Mouse (Mus musculus): ENCODE measurements around the gene Gfi1. TPM values are rescaled to one million over a fixed set of nuclear protein-coding genes. Genes with fewer than 3 reads are reported as not detected.

The Gfi1 gene
- polyA plus RNA-seq, 1 experiment from 2014 or later: not detected

GRCm38 (mm10) chr5:107724661-107725434, 988 bp downstream of the Gfi1 start:
- no peaks in the 10 kb centered on the region for H3K9me3 ChIP-seq (replicated peaks; ENCODE audit: control insufficient read depth, low read length, poor library complexity, severe bottlenecking)
- no peak for ATAC-seq
- peak overlapping the region; percentile 19 for H3K4me2 ChIP-seq (ENCODE audit: low read length)
- WGBS: under 1% methylated on average over 52 of the region's 52 CpGs
- H3K4me1 ChIP-seq (ENCODE audit: control insufficient read depth, insufficient read depth, low read length): peaks cover 34% of the 10 kb centered on the region
- no peak overlapping the region for H3K27ac ChIP-seq (ENCODE audit: low read length)
- H3K4me3 ChIP-seq (ENCODE audit: low read depth, low read length): peak overlapping the region; percentile 12; the same call in 1 of the 2 replicates
- peaks cover 57% of the 10 kb centered on the region for H3K27me3 ChIP-seq (ENCODE audit: control insufficient read depth, insufficient read depth, low read depth, low read length)
- no peaks in the 10 kb centered on the region for H3K36me3 ChIP-seq (ENCODE audit: control insufficient read depth, insufficient read depth, low read length)
- no peak overlapping the region for H3K9ac ChIP-seq (ENCODE audit: low read depth, low read length)

DNA sequence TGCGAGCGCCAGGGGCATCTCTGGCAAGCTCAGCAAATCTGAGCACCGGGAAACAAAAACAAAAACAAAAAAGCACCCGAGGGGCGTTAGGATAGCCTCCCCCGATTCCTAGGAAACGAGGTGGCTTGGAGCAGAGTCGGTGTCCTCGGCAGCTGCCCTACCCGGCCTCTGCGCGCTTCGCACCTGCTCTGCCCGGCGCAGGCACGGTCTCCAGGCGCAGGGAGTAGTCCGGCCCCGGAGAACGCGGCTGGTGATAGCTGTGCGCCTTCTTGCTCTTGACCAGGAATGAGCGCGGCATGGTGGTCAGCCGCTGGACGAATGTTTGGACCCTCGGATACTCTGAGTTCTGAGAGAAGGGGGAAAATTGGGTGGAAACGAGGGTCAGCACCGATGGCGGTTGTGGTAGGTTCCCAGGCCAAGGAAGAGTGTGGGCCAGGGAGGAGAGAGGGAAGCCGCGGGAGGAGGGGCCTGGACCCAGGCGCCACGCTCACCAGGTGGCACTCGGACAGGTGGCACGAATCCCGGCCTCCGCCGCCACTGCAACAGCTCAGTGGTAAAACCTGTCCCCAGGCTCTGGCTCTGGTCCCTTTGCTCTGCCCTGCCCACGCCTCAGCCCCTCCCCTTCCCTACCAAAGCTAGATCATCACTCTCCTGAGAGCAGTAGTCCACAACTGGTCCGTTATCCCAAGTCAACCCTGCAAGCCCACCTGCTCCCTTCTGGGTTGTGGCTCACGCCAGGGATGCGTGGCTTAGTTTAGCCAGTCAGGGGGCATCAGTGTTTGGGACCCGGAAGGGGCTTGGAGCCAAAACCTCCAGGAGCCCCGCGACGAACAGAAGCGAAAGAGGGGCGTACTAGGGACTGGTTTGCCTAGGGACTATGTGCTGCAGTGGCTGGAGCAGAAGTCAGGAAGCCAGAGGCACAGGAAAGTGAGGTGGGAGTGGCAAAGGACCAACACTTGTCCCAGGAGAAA, 2.0 kb downstream of the Gfi1 start:
- no peak for ATAC-seq
- Histone ChIP-seq H3K4me1 (ENCODE audit: control insufficient read depth, insufficient read depth, low read length) (peaks cover 34% of the 10 kb centered on the region), H3K27ac (ENCODE audit: low read length) (no peak overlapping the region), H3K9me3 (replicated peaks; ENCODE audit: control insufficient read depth, low read length, poor library complexity, severe bottlenecking) (no peaks in the 10 kb centered on the region), H3K27me3 (ENCODE audit: control insufficient read depth, insufficient read depth, low read depth, low read length) (peaks cover 65% of the 10 kb centered on the region), H3K4me2 (ENCODE audit: low read length) (peak overlapping the region; percentile 10; the same call in 1 of the 2 replicates), H3K4me3 (ENCODE audit: low read depth, low read length) (peak overlapping the region; percentile 5; the same call in 1 of the 2 replicates), H3K9ac (ENCODE audit: low read depth, low read length) (no peak overlapping the region), H3K36me3 (ENCODE audit: control insufficient read depth, insufficient read depth, low read length) (no peaks in the 10 kb centered on the region)
- WGBS: under 1% methylated on average over 49 of the region's 49 CpGs

DNA sequence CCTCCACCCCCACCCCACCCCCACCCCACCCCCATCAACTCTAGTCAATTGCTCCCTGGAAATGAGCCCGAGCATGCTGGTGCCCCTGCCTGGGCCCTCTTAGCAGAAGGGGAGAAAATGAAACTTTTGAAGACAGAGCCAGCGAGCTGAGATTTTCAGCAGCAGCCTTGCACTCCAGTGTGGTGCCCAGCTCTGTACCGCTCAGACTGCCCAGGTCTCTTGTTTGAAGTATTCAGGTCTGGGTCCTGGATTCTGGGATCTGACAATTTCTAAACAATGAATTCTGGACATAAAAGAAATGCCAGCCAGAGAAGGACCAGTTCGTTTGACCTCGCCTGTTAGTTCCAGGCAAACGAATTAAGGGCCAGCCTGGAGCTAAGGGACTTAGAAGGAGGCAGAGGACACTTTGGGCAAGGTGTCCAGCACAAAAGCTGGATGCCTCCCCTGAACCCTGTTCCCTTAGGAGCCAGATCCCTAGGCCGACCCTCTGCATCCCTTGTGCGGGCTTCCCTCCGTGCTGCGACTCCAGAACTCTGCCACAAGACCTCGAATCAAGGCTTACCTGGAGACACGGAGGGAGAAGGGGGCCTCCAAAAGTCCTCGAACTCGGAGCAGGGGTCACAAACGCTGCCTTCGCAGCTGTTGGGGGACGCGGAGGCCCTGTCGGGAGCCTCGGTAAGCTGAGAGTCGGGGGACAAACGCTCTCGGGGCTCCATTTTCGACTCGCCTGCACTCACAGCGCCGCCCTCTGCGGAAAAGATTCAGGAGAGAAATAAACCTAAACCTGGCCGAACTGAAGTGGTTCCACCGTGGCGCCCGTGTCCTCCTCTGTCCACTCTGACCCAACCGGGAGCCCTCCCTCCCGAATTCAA, 2.9 kb downstream of the Gfi1 start:
- WGBS: under 1% methylated on average over 34 of the region's 34 CpGs
- Histone ChIP-seq H3K9ac (ENCODE audit: low read depth, low read length) (no peak overlapping the region), H3K4me1 (ENCODE audit: control insufficient read depth, insufficient read depth, low read length) (peaks cover 34% of the 10 kb centered on the region), H3K27me3 (ENCODE audit: control insufficient read depth, insufficient read depth, low read depth, low read length) (peaks cover 59% of the 10 kb centered on the region), H3K4me2 (ENCODE audit: low read length) (peak overlapping the region; percentile 10; the same call in 1 of the 2 replicates), H3K4me3 (ENCODE audit: low read depth, low read length) (peak overlapping the region; percentile 13; the same call in 1 of the 2 replicates), H3K36me3 (ENCODE audit: control insufficient read depth, insufficient read depth, low read length) (no peaks in the 10 kb centered on the region), H3K9me3 (replicated peaks; ENCODE audit: control insufficient read depth, low read length, poor library complexity, severe bottlenecking) (no peaks in the 10 kb centered on the region), H3K27ac (ENCODE audit: low read length) (no peak overlapping the region)
- no peak for ATAC-seq

GRCm38 (mm10) chr5:107721638-107722011, 4.2 kb downstream of the Gfi1 start:
- Histone ChIP-seq H3K36me3 (ENCODE audit: control insufficient read depth, insufficient read depth, low read length) (no peaks in the 10 kb centered on the region), H3K4me3 (ENCODE audit: low read depth, low read length) (peak overlapping the region; percentile 40), H3K9me3 (replicated peaks; ENCODE audit: control insufficient read depth, low read length, poor library complexity, severe bottlenecking) (no peaks in the 10 kb centered on the region), H3K4me1 (ENCODE audit: control insufficient read depth, insufficient read depth, low read length) (peaks cover 32% of the 10 kb centered on the region), H3K27ac (ENCODE audit: low read length) (no peak overlapping the region), H3K27me3 (ENCODE audit: control insufficient read depth, insufficient read depth, low read depth, low read length) (peaks cover 64% of the 10 kb centered on the region), H3K4me2 (ENCODE audit: low read length) (peak overlapping the region; percentile 73), H3K9ac (ENCODE audit: low read depth, low read length) (peak overlapping the region; percentile 40)
- ATAC-seq: peak; percentile 62; the same call in 1 of the 2 replicates
- 1% methylated on average over 33 of the region's 33 CpGs for WGBS

GRCm38 (mm10) chr5:107720991-107721637, 4.7 kb downstream of the Gfi1 start:
- peaks cover 28% of the 10 kb centered on the region for H3K4me1 ChIP-seq (ENCODE audit: control insufficient read depth, insufficient read depth, low read length)
- peak overlapping the region; percentile 73 for H3K4me2 ChIP-seq (ENCODE audit: low read length)
- peaks cover 64% of the 10 kb centered on the region for H3K27me3 ChIP-seq (ENCODE audit: control insufficient read depth, insufficient read depth, low read depth, low read length)
- H3K9ac ChIP-seq (ENCODE audit: low read depth, low read length): peak overlapping the region; percentile 40
- no peaks in the 10 kb centered on the region for H3K36me3 ChIP-seq (ENCODE audit: control insufficient read depth, insufficient read depth, low read length)
- peak; percentile 38 for ATAC-seq
- no peaks in the 10 kb centered on the region for H3K9me3 ChIP-seq (replicated peaks; ENCODE audit: control insufficient read depth, low read length, poor library complexity, severe bottlenecking)
- WGBS: under 1% methylated on average over 57 of the region's 58 CpGs
- peak overlapping the region; percentile 40 for H3K4me3 ChIP-seq (ENCODE audit: low read depth, low read length)
- H3K27ac ChIP-seq (ENCODE audit: low read length): no peak overlapping the region

- H3K27me3 ChIP-seq (ENCODE audit: control insufficient read depth, insufficient read depth, low read depth, low read length): peaks cover 62% of the 10 kb centered on the region
- H3K4me1 ChIP-seq (ENCODE audit: control insufficient read depth, insufficient read depth, low read length): peaks cover 26% of the 10 kb centered on the region
- 3% methylated on average over 5 of the region's 5 CpGs for WGBS
- H3K36me3 ChIP-seq (ENCODE audit: control insufficient read depth, insufficient read depth, low read length): no peaks in the 10 kb centered on the region
- no peak overlapping the region for H3K27ac ChIP-seq (ENCODE audit: low read length)
- H3K4me3 ChIP-seq (ENCODE audit: low read depth, low read length): no peak overlapping the region
- no peak for ATAC-seq
- H3K9me3 ChIP-seq (replicated peaks; ENCODE audit: control insufficient read depth, low read length, poor library complexity, severe bottlenecking): no peaks in the 10 kb centered on the region
- no peak overlapping the region for H3K9ac ChIP-seq (ENCODE audit: low read depth, low read length)
- no peak overlapping the region for H3K4me2 ChIP-seq (ENCODE audit: low read length)
Observed at GRCm38 (mm10) chr5:107720511-107720910, 5.3 kb downstream of the Gfi1 start.

GRCm38 (mm10) chr5:107719786-107720185, 6.0 kb downstream of the Gfi1 start:
- Histone ChIP-seq H3K27ac (ENCODE audit: low read length) (no peak overlapping the region), H3K27me3 (ENCODE audit: control insufficient read depth, insufficient read depth, low read depth, low read length) (peaks cover 56% of the 10 kb centered on the region), H3K4me3 (ENCODE audit: low read depth, low read length) (no peak overlapping the region), H3K9ac (ENCODE audit: low read depth, low read length) (no peak overlapping the region), H3K9me3 (replicated peaks; ENCODE audit: control insufficient read depth, low read length, poor library complexity, severe bottlenecking) (no peaks in the 10 kb centered on the region), H3K4me1 (ENCODE audit: control insufficient read depth, insufficient read depth, low read length) (peaks cover 19% of the 10 kb centered on the region), H3K36me3 (ENCODE audit: control insufficient read depth, insufficient read depth, low read length) (no peaks in the 10 kb centered on the region), H3K4me2 (ENCODE audit: low read length) (no peak overlapping the region)
- WGBS: 31% methylated on average over 1 of the region's 1 CpGs
- no peak for ATAC-seq

GRCm38 (mm10) chr5:107719209-107719608, 6.6 kb downstream of the Gfi1 start:
- ATAC-seq: no peak
- Histone ChIP-seq H3K4me1 (ENCODE audit: control insufficient read depth, insufficient read depth, low read length) (peaks cover 18% of the 10 kb centered on the region), H3K27me3 (ENCODE audit: control insufficient read depth, insufficient read depth, low read depth, low read length) (peaks cover 55% of the 10 kb centered on the region), H3K4me3 (ENCODE audit: low read depth, low read length) (no peak overlapping the region), H3K9me3 (replicated peaks; ENCODE audit: control insufficient read depth, low read length, poor library complexity, severe bottlenecking) (no peaks in the 10 kb centered on the region), H3K4me2 (ENCODE audit: low read length) (no peak overlapping the region), H3K9ac (ENCODE audit: low read depth, low read length) (no peak overlapping the region), H3K27ac (ENCODE audit: low read length) (no peak overlapping the region), H3K36me3 (ENCODE audit: control insufficient read depth, insufficient read depth, low read length) (no peaks in the 10 kb centered on the region)
- 16% methylated on average over 3 of the region's 3 CpGs for WGBS

All from midbrain, embryonic 16.5 days (tissue).